Mouse (Mus musculus): Measurements from ENCODE around the gene Ncaph2.

DNA sequence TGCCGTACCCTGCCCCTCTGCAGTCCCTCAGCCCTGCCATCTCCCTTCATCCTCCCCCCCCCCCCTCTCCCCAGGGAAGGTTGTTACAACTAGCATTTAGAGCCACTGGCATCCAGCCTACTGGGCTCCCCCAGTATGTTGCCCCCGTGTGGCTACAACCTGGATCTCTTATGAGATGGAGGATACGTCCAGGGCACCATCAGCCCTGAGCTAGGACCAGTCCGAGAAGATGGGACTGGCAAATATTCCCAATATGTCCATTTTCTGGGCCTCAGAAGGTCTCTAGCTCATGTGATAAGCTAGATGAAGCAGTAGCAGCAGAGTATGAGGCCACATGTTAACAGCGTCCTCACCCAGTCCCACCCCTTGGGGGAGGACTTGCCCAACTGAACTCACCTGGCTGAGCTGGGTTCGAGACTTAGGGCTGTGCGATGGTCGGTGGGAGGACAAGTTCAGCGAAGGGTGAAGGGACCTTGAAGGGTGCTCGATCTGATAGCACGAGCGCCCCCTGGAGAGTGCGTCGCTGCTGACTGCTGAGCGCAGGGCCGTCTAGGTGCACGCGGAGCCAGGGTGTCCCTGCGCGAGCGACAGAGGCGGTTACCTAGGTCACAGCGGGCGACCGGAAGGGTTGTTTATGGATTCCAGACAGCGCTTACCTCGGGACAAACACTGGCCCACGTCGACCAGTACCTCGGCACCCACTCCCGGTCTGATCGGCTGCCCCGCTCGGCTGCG lies 17.7 kb downstream of the Ncaph2 start:
- TF ChIP-seq CTCF (conservative IDR thresholded peaks at IDR 0.05; ENCODE audit: low read length), result no peak; the same call in 1 of the 2 replicates
- TF ChIP-seq NANOG (IDR thresholded peaks at IDR 0.05; ENCODE audit: borderline replicate concordance, low read length), result no peak
- no peak for TF ChIP-seq POU5F1 (IDR thresholded peaks at IDR 0.05; ENCODE audit: borderline replicate concordance, low read length)
